Mouse (Mus musculus): ENCODE results near the gene Tmem165. TPM values are rescaled to one million over a fixed set of nuclear protein-coding genes. Genes with fewer than 3 reads are reported as not detected.

Gene Tmem165
- total and polyA plus RNA-seq, 2 experiments from 2014 or later, result 48.9 to 81.9 TPM

DNA sequence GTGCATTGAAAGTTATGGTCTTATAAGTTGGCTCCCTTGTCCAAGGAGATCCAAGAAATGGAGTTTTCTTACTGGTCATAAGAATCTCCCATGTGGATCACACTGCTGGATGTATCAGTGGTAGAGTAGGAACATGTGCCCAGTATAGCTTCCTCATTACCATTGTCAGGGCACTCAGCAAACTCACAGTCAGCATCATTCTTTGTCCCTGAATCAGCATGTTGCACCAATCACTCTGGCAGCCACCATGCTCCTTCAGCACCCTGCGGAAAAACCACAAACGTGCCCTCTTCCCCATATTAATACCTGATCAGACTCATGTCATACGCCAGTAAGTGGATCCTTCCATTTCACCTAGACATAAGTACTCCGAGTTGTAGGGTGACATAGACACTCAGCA, 8.6 kb upstream of the Tmem165 start:
- ATAC-seq (ENCODE audit: insufficient read depth, low read depth), result no peak
- DNase-seq (ENCODE audit: low spot score), result no peak
- Histone ChIP-seq H3K4me2 (ENCODE audit: low read depth, low read length) (no peak overlapping the region), H3K4me3 (ENCODE audit: low read depth, low read length) (no peak overlapping the region), H3K36me3 (replicated peaks; ENCODE audit: control insufficient read depth, insufficient read depth, low read length) (no peaks in the 10 kb centered on the region), H3K4me1 (ENCODE audit: control insufficient read depth, insufficient read depth) (no peaks in the 10 kb centered on the region), H3K9ac (replicated peaks; ENCODE audit: low read depth, low read length) (no peak overlapping the region), H3K27ac (ENCODE audit: low read depth) (no peak overlapping the region), H3K27me3 (ENCODE audit: control insufficient read depth, insufficient read depth, low read length) (no peaks in the 10 kb centered on the region), H3K9me3 (replicated peaks; ENCODE audit: control insufficient read depth, low read length) (no peaks in the 10 kb centered on the region)
- 85% methylated on average over 4 of the region's 4 CpGs for WGBS
- no peak for TF ChIP-seq CTCF (IDR thresholded peaks at IDR 0.05; ENCODE audit: low read depth)

DNA sequence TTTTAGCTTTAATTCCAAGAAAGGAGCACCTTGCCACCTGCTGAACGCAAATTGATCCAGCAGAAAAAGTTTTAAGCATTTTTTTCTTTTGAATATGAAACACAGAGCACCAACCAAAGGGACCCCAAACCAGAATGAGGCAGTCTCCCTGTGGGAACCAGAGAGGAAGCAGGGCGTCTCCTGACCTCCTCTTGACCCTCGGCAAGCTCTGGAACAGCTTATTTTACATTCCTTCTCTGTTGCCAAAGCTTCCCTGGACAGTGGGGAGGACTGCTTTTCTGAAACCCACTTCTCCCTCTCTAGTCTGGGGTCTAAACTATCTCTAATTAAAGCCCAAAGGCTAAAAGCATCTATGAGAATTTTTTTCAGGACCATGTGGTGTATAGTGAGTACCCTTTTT, 7.3 kb upstream of the Tmem165 start:
- DNase-seq (ENCODE audit: low spot score) (peak; percentile 55), ATAC-seq (ENCODE audit: insufficient read depth, low read depth) (no peak)
- H3K4me3 ChIP-seq (ENCODE audit: low read depth, low read length), result no peak overlapping the region
- H3K4me1 ChIP-seq (ENCODE audit: control insufficient read depth, insufficient read depth), result no peaks in the 10 kb centered on the region
- H3K36me3 ChIP-seq (replicated peaks; ENCODE audit: control insufficient read depth, insufficient read depth, low read length), result no peaks in the 10 kb centered on the region
- H3K4me2 ChIP-seq (ENCODE audit: low read depth, low read length), result no peak overlapping the region; the same call in 1 of the 2 replicates
- WGBS, result 23% methylated on average over 3 of the region's 3 CpGs
- H3K9me3 ChIP-seq (replicated peaks; ENCODE audit: control insufficient read depth, low read length), result no peaks in the 10 kb centered on the region
- no peak overlapping the region for H3K9ac ChIP-seq (replicated peaks; ENCODE audit: low read depth, low read length)
- TF ChIP-seq EP300 (IDR thresholded peaks at IDR 0.05; ENCODE audit: low read depth) (no peak), CTCF (IDR thresholded peaks at IDR 0.05; ENCODE audit: low read depth) (no peak)
- 0 out of 2 replicates have a peak overlapping the region, but pooled peaks have one; percentile 16 for H3K27ac ChIP-seq (ENCODE audit: low read depth)
- H3K27me3 ChIP-seq (ENCODE audit: control insufficient read depth, insufficient read depth, low read length), result no peaks in the 10 kb centered on the region

DNA sequence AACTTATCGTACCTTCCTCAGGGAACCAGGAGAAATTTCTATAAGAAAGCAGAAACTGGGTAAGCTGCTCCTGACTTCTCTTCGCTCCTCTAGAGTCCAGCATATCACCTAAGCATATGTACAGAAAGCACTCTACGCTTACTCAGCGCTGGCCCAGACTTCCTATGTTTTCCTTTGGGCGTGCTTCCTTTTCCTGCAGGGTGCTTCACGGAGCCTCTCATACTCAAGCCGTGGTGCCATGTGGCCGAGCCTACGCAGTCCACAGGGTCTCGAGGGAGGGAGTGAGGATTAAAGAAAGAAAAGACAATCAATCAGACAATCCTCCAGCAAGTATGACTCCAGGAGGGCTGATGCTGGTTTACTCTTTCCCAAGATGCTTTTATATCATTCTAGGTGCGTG, 6.8 kb upstream of the Tmem165 start:
- TF ChIP-seq EP300 (IDR thresholded peaks at IDR 0.05; ENCODE audit: low read depth) (no peak), CTCF (IDR thresholded peaks at IDR 0.05; ENCODE audit: low read depth) (no peak)
- Histone ChIP-seq H3K27ac (ENCODE audit: low read depth) (0 out of 2 replicates have a peak overlapping the region, but pooled peaks have one; percentile 16), H3K9ac (replicated peaks; ENCODE audit: low read depth, low read length) (no peak overlapping the region), H3K27me3 (ENCODE audit: control insufficient read depth, insufficient read depth, low read length) (no peaks in the 10 kb centered on the region), H3K4me1 (ENCODE audit: control insufficient read depth, insufficient read depth) (no peaks in the 10 kb centered on the region), H3K9me3 (replicated peaks; ENCODE audit: control insufficient read depth, low read length) (no peaks in the 10 kb centered on the region), H3K36me3 (replicated peaks; ENCODE audit: control insufficient read depth, insufficient read depth, low read length) (no peaks in the 10 kb centered on the region), H3K4me2 (ENCODE audit: low read depth, low read length) (no peak overlapping the region; the same call in 1 of the 2 replicates), H3K4me3 (ENCODE audit: low read depth, low read length) (no peak overlapping the region)
- 58% methylated on average over 11 of the region's 11 CpGs for WGBS
- ATAC-seq (ENCODE audit: insufficient read depth, low read depth) (peak; percentile 62; the same call in 1 of the 2 replicates), DNase-seq (ENCODE audit: low spot score) (no peak)

DNA sequence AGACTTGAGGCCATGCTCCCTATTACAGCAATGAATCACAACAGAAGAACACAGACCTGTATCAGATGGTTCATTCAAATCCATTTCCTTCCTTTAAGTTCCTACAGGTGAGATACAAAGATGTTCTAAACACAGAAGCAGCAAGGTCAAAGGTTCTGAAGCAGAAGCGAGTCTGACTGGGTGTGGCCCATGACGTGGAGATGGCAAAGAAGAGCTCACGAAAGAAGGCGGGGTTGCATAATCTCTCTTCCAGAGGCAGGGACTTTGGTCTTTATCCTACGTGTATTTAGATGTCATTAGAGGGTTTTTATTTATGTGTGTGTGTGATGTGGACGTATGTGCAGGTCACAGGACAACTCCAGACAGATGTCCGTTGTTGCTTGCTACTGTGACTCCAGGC, 6.0 kb upstream of the Tmem165 start:
- Histone ChIP-seq H3K9me3 (replicated peaks; ENCODE audit: control insufficient read depth, low read length) (no peaks in the 10 kb centered on the region), H3K4me2 (ENCODE audit: low read depth, low read length) (no peak overlapping the region), H3K4me3 (ENCODE audit: low read depth, low read length) (no peak overlapping the region), H3K4me1 (ENCODE audit: control insufficient read depth, insufficient read depth) (no peaks in the 10 kb centered on the region), H3K27me3 (ENCODE audit: control insufficient read depth, insufficient read depth, low read length) (no peaks in the 10 kb centered on the region), H3K27ac (ENCODE audit: low read depth) (no peak overlapping the region), H3K9ac (replicated peaks; ENCODE audit: low read depth, low read length) (no peak overlapping the region), H3K36me3 (replicated peaks; ENCODE audit: control insufficient read depth, insufficient read depth, low read length) (no peaks in the 10 kb centered on the region)
- TF ChIP-seq CTCF (IDR thresholded peaks at IDR 0.05; ENCODE audit: low read depth) (no peak), EP300 (IDR thresholded peaks at IDR 0.05; ENCODE audit: low read depth) (no peak)
- ATAC-seq (ENCODE audit: insufficient read depth, low read depth) (no peak), DNase-seq (ENCODE audit: low spot score) (no peak)
- WGBS, result 80% methylated on average over 7 of the region's 7 CpGs

DNA sequence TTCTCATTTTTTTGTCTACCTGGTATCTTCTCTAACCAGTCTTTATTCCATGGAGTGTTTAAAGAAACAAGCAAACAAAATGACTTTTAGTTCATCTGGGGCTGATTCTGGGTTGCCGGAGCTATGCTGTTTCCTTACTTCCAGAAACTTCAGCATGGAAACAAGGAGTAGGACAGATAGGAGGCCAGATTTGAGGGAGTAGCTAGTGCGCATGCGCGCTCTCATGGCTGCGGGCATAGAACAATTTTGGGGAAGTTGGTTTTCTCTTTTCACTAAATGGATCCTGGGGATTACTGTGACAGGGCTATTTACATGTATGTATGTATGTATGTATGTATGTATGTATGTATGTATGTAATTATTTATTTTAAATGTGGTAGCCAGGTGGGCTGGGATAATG, 4.5 kb upstream of the Tmem165 start:
- Histone ChIP-seq H3K4me3 (ENCODE audit: low read depth, low read length) (no peak overlapping the region), H3K4me1 (ENCODE audit: control insufficient read depth, insufficient read depth) (no peaks in the 10 kb centered on the region), H3K9ac (replicated peaks; ENCODE audit: low read depth, low read length) (no peak overlapping the region), H3K27me3 (ENCODE audit: control insufficient read depth, insufficient read depth, low read length) (no peaks in the 10 kb centered on the region), H3K9me3 (replicated peaks; ENCODE audit: control insufficient read depth, low read length) (no peaks in the 10 kb centered on the region), H3K4me2 (ENCODE audit: low read depth, low read length) (no peak overlapping the region), H3K36me3 (replicated peaks; ENCODE audit: control insufficient read depth, insufficient read depth, low read length) (no peaks in the 10 kb centered on the region), H3K27ac (ENCODE audit: low read depth) (no peak overlapping the region)
- DNase-seq (ENCODE audit: low spot score), result no peak
- TF ChIP-seq CTCF (IDR thresholded peaks at IDR 0.05; ENCODE audit: low read depth) (no peak), EP300 (IDR thresholded peaks at IDR 0.05; ENCODE audit: low read depth) (no peak)
- 95% methylated on average over 5 of the region's 5 CpGs for WGBS
- ATAC-seq (ENCODE audit: insufficient read depth, low read depth), result no peak

DNA sequence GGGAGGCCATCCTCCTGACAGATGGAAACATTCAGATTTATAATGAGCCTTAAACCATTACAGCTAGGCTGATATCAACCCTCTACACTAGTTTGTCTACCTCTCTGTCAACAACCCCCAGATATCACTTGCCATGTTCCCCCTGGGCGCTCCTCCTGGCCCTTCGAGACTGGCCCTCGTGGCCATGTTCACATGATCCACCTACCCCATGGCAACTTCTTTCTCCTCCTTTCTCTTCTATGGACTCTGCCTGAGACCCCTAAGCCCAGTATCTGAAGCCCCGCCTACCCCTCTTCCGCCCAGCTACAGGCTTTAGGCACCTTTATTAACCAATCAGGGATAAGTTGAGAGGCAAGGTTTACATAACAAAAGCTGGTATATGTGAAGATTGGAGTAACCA, 3.9 kb upstream of the Tmem165 start:
- WGBS, result 77% methylated on average over 5 of the region's 5 CpGs
- H3K27me3 ChIP-seq (ENCODE audit: control insufficient read depth, insufficient read depth, low read length), result no peaks in the 10 kb centered on the region

More for the DNA sequence above, 3.9 kb upstream of the Tmem165 start:
- Histone ChIP-seq H3K36me3 (replicated peaks; ENCODE audit: control insufficient read depth, insufficient read depth, low read length) (no peaks in the 10 kb centered on the region), H3K4me1 (ENCODE audit: control insufficient read depth, insufficient read depth) (no peaks in the 10 kb centered on the region), H3K9me3 (replicated peaks; ENCODE audit: control insufficient read depth, low read length) (no peaks in the 10 kb centered on the region), H3K27ac (ENCODE audit: low read depth) (no peak overlapping the region), H3K4me2 (ENCODE audit: low read depth, low read length) (no peak overlapping the region), H3K9ac (replicated peaks; ENCODE audit: low read depth, low read length) (no peak overlapping the region), H3K4me3 (ENCODE audit: low read depth, low read length) (no peak overlapping the region)
- ATAC-seq (ENCODE audit: insufficient read depth, low read depth), result no peak
- TF ChIP-seq EP300 (IDR thresholded peaks at IDR 0.05; ENCODE audit: low read depth) (no peak), CTCF (IDR thresholded peaks at IDR 0.05; ENCODE audit: low read depth) (no peak)
- no peak for DNase-seq (ENCODE audit: low spot score)
